Mouse (Mus musculus) T-helper 2 cell (primary cell): ENCODE data around the gene Shd.

ENCODE experiments used
- in situ Hi-C: fragments of 300-600 bp; cut with MboI, MseI; formaldehyde crosslinking; loops from one replicate; pipeline ENCODE4 v1.15.1; 2025; ENCODE audit warnings: high pct_unique_total_duplicates

The Shd gene

DNA sequence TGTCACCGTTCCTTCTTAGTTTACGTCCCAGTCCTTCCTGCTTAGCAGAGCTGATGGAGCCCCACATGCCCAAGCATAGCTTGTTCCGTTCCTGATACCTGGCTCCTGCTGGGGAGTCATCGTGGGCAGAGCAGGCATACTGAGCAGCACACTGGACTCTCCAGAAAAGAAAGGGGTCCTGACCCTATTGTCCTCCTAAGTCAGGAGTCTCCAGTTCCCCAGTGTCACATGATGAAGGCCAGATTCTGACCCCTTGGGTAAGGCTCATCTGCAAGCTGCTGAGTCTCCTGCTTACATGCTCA, 52.7 kb downstream of the Shd start:
- in situ Hi-C loops, result loop anchor here (25.0 kb wide), 1 partner anchor 1264 kb away; the partner anchor contains the start of gene Vav1

DNA sequence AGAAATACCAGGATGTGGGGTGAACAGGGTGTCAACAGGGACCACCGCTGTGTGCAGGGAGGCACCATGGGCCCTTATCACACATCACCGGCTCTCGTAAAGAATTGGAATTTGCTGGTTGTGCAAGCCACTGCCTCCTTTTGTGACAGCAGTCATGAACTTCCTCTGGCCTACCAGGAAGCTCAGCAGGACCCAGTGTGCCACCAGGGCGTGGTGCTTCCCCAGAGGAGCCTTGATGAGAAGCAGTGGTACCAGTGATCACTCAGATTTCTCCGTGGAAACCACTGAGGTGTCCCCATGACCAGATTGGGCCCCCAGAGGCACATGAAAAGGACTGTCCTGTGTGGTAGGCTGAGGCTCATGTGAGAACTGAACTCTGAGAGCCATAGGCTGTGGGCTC, 53.1 kb downstream of the Shd start:
- in situ Hi-C loops, result loop anchor here (25.0 kb wide), 1 partner anchor 1264 kb away; the partner anchor contains the start of gene Vav1

DNA sequence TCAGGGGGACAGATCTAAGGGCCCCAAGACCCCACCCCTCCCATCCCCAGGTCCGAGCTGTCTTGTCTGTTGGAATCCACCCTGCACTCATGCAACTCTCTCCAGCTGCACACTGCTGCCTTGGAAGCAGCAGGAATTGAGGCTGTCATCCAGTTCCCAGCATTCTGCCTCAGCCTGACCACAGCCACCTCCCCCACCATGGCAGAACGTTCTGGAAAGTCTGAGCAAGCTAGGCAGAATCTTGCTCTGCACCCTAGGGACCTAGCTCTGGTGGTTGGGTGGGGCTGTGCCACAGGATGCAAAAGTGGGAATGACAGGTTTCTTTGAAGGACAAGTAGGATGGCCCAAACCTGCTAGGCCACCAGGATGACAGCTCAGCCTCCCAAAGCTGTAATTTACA, 54.2 kb downstream of the Shd start:
- in situ Hi-C loops, result loop anchor here (25.0 kb wide), 1 partner anchor 1263 kb away; the partner anchor contains the start of gene Vav1

DNA sequence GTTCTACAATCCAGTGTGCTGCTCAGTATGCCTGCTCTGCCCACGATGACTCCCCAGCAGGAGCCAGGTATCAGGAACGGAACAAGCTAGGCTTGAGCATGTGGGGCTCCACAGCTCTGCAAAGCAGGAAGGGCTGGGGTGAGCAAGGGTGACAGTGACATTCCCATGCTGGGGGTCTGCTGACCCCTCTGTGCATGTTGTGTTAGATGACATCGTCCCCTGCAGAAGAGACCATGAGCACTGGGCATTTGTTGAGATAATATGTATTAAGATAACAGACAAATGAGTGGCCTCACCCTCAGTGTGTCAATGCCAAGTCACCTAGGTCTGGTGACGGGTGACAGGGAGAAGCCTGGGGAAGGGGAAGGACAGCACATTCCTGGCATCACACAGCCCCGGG, 54.7 kb downstream of the Shd start:
- in situ Hi-C loops, result loop anchor here (25.0 kb wide), 1 partner anchor 1262 kb away; the partner anchor contains the start of gene Vav1
